Mouse (Mus musculus) Patski (cell line): Measurements from ENCODE around the gene Kcp. TPM values are rescaled to one million over a fixed set of nuclear protein-coding genes. Genes with fewer than 3 reads are reported as not detected.

Experiments used
- ATAC-seq: fragments of 100-300 bp; one replicate; pipeline ENCODE4 v1.8.0; 2021
- CTCF ChIA-PET: fragments of 350-600 bp; sonication (Branson Sonifier 250); formaldehyde crosslinking; loops from one replicate; lab custom pipeline; 2022; ENCODE audit warnings: inconsistent platforms; lab: Charles Lee
- POLR2A ChIA-PET: fragments of 350-600 bp; sonication (Branson Sonifier 250); formaldehyde crosslinking; loops from one replicate; lab custom pipeline; 2022; ENCODE audit warnings: antibody characterized with exemption, inconsistent platforms; lab: Charles Lee
- DNase-seq: peaks from one replicate; pipeline ENCODE4 v3.0.0-alpha.2; 2011; ENCODE audit warnings: low read depth, low spot score
- H3K27me3 ChIP-seq: fragments of 371-371 bp; one replicate; pipeline ENCODE4 v1.5.1; 2021
- CTCF ChIP-seq: fragments of 100-300 bp; IDR thresholded peaks from one replicate; pipeline ENCODE4 v1.5.1; 2021
- in situ Hi-C: fragments of 300-500 bp; cut with MboI; formaldehyde crosslinking; loops from 3 replicates; pipeline ENCODE4 v1.11.1; 2018; ENCODE audit warnings: low pct_unique_long_range_greater_than_20kb, mixed read lengths
- polyA plus RNA-seq: library from polyadenylated mRNA; unstranded; gene quantifications from one replicate; pipeline ENCODE4 v1.2.3, GENCODE M21; 2021

Kcp gene
- 0.85 TPM for polyA plus RNA-seq

DNA sequence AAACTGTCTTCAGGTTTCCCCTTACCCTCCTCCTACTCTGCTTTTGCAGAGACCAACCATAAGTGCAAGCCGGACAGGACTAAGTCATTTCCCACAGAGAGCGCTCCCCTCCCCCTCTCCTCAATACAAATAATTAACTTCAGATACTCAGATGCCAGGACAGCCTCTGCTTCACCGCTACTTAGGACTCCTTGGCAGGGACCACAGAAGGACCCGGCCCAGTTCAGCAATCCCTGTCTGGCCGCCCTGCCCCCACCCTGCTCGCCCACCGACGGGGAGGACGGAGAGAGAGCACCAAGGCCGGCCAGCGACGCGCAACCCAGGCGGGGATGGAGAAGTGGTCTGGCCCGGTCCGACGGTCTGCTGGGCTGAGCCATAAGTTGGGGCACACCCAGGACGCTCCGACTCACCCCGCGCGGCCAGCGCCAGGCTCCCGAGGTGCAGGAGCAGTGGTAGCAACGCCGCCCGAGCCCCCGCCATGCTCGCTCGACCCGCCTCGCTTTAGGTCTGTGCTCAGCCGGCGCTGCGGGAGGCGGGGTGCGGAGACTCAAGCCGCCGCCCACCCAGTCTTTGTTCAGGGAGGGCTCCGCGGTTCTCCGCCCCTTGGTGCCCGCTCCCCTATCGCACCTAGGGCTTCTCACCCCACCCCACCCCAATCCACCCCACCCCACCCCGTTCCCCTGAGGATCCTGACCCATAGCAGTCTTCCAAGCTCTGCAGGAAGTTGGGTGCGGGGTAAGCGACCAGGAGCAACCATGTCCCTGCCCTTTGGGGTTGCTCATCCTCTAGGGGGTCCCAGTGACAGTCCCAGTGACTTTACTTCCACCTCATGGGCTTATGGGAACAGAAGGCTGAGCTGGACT, at the start of gene Kcp:
Gene Kcp, minus strand, starts transcription at position 506 of the 863 bp plus-strand sequence.
- ATAC-seq: no peak
- in situ Hi-C loops: no loop called here
- peaks cover 17% of the 10 kb centered on the region for H3K27me3 ChIP-seq
- ChIA-PET CTCF (no interaction called here), POLR2A (no interaction called here)
- no peak for TF ChIP-seq CTCF
- DNase-seq: no peak

DNA sequence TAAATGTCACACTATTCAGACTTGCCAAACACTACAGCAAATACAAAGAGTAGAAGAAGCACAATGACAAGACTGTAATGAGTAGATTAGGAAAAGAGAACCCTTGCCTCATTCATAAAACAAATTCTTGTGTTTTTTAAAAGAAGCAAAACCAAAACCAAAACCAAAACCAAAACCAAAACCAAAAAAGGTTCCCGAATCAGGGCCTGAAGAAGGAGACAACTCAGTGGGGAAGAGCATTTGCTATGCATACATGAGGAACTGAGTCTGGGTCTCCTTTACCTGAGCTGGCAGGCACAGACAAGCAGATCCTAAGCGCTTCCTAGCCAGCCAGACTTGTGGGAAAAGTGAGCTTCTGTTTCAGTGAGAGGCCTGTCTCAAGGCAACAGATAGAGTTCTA, 49.4 kb upstream of the Kcp start:
- ATAC-seq (no peak), DNase-seq (no peak)
- POLR2A ChIA-PET: interaction anchor here (1.0 kb wide), 2 partner anchors 11 to 24 kb away, joined by 3 to 4 read pairs; no protein-coding TSS in a partner anchor
- in situ Hi-C loops: no loop called here
- CTCF ChIA-PET: no interaction called here
- no peak for TF ChIP-seq CTCF
- no peaks in the 10 kb centered on the region for H3K27me3 ChIP-seq

DNA sequence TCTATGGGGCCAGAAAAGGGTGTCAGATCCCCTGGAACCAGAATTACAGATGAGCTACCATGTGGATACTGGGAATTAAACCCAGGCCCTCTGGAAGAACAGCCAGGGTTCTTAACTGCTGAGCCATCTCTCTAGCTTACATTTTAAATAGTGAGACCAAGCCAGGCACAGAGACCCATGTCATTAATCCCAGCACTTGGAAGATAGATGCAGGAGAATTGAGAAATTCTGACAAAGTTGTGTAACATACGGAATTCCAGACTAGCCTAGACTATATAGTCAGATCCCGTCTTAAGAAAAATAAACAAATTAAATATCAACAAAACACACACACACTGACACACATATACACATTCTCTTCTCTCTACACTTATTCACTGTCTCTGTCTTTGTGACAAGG, 44.8 kb upstream of the Kcp start:
- ChIA-PET POLR2A (interaction anchor here (1.1 kb wide), 1 partner anchor 17 kb away, joined by 4 read pairs; no protein-coding TSS in a partner anchor), CTCF (interaction anchor here (1.0 to 1.1 kb wide), 2 partner anchors 9 to 13 kb away, joined by 4 to 5 read pairs; no protein-coding TSS in a partner anchor)
- H3K27me3 ChIP-seq: no peaks in the 10 kb centered on the region
- TF ChIP-seq CTCF: no peak
- ATAC-seq (no peak), DNase-seq (no peak)
- in situ Hi-C loops: no loop called here

DNA sequence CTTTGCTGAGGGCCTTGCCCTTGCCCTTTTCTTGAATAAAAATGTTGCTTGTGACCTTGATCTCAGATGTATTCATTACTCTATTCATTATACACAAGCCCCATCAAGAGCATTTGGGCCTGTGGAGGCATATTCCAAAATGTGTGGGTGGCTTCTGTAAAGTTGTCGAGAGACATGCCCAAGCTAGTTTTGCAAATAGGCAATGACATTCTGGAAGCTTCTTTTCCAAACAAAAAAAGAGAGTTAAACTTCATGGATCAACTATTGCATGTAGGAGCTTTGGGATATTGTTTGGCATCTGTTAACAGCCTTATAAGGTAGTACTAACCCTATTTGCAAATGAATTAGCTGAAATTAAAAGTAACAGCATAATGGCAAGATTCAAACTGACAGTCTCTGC, 40.3 kb upstream of the Kcp start:
- DNase-seq (no peak), ATAC-seq (no peak)
- POLR2A ChIA-PET: no interaction called here
- CTCF ChIA-PET: interaction anchor here (0.8 to 1.1 kb wide), 3 partner anchors 8 to 125 kb away, joined by 3 read pairs; no protein-coding TSS in a partner anchor
- no peak for TF ChIP-seq CTCF
- H3K27me3 ChIP-seq: no peaks in the 10 kb centered on the region
- in situ Hi-C loops: no loop called here

DNA sequence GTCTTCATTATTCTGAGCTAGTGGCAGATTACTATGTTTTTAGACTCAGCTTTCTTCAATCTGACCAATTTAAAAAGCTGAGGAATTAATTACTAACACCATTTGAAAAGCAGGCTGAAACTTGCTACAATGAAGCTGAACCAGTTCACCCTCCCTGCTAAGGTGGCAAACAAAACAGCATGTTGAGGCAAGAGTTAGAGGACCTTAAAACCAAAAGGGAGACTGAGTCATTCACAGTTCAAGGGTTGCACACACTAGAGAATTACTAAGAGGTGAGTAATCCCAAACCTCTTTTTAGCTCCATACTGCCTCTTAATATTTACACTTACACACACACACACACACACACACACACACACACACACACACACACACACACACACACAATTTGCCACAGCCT, 39.8 kb upstream of the Kcp start:
- TF ChIP-seq CTCF: no peak
- POLR2A ChIA-PET: interaction anchor here (0.6 kb wide), 1 partner anchor 16 kb away, joined by 3 read pairs; no protein-coding TSS in a partner anchor
- DNase-seq (no peak), ATAC-seq (no peak)
- CTCF ChIA-PET: interaction anchor here (0.8 to 1.1 kb wide), 3 partner anchors 8 to 125 kb away, joined by 3 read pairs; no protein-coding TSS in a partner anchor
- in situ Hi-C loops: no loop called here
- no peaks in the 10 kb centered on the region for H3K27me3 ChIP-seq

DNA sequence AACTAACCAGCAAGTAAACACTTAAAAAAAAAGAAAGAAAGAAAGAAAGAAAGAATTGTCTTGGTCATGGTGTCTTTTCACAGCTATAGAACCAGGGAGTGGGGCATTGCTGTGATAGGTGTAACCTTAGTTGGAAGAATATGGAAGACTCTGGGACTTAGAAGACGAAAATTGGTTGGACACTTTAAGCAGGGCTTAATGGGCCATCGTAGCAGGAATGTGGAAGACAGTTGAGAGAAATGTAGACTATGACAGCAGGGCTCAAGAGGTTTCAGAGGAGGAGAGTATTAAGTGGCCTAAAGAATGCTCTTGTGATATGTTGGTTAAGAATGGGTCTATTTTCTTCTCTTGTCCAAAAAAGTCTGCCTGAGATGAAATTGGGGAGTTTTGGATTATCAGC, 37.9 kb upstream of the Kcp start:
- POLR2A ChIA-PET: no interaction called here
- CTCF ChIA-PET: no interaction called here

DNA sequence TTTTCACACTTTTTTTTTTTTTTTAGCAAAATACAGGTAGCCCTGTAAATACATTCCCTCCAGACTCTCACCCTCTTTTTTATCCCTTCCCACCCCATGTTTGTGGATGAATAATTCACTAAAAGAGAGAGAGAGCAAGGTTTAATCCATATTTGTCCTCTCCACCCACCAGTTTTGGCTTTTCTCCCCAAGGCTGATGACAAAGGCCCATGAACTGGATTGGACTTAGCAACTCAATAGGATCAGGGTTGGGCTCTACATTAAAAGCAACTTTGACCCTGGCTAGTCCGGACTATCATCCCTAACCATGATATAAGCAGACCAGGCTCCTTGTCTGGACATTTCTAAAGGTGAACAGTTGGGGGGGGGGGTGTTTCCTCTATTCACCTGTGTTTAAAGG, 33.2 kb upstream of the Kcp start:
- in situ Hi-C loops: no loop called here
- POLR2A ChIA-PET: interaction anchor here (0.7 kb wide), 1 partner anchor 11 kb away, joined by 3 read pairs; no protein-coding TSS in a partner anchor
- CTCF ChIA-PET: interaction anchor here (1.9 kb wide), 1 partner anchor 24 kb away, joined by 8 read pairs; no protein-coding TSS in a partner anchor
- no peaks in the 10 kb centered on the region for H3K27me3 ChIP-seq
- no peak for DNase-seq
- no peak for ATAC-seq
- TF ChIP-seq CTCF: no peak

More for the DNA sequence above, 37.9 kb upstream of the Kcp start:
- H3K27me3 ChIP-seq: no peaks in the 10 kb centered on the region
- in situ Hi-C loops: no loop called here
- DNase-seq (no peak), ATAC-seq (no peak)
- TF ChIP-seq CTCF: no peak

DNA sequence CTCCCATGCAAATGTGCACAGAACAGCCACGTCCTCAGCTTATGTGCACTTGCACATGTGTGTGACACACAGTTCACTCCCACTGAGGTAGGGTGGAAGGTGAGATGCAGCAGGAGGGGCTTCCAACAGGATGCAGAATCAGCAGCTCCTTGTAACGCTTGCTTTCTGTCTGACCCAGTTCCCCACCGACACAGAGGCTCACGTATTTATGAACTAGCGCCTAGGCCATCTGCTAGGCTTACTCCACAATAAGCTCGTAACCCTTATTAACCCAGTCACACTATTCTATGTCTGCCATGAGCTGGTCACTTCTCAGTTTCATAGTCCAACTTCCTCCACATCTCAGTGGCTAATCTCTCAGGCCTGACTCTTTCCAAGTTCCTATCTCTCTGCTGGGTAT, 32.5 kb upstream of the Kcp start:
- in situ Hi-C loops: no loop called here
- ChIA-PET CTCF (interaction anchor here (1.2 to 1.9 kb wide), 2 partner anchors 8 to 23 kb away, joined by 3 to 8 read pairs; no protein-coding TSS in a partner anchor), POLR2A (interaction anchor here (0.7 kb wide), 1 partner anchor 11 kb away, joined by 3 read pairs; no protein-coding TSS in a partner anchor)
- no peak for DNase-seq
- no peak for ATAC-seq
- TF ChIP-seq CTCF: no peak
- no peaks in the 10 kb centered on the region for H3K27me3 ChIP-seq

DNA sequence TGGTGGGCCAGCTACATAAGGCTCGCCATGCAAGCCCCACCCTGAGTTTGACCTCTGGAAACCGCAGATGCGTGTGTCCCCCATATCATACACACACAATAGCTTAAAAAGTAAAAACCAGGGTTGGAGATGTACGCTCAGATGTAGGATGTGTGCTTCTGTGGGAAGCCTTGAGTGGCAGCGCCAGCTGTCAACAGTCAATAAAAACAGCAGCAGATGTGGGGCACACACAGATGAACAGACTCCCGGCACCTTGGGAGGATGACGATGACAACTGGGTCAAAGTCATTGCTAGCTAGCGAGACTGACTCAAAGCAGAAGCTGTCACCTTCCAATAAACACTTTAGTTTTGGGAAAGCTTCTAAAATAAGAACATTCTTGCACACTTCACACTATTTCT, 31.8 kb upstream of the Kcp start:
- ATAC-seq: no peak
- no peaks in the 10 kb centered on the region for H3K27me3 ChIP-seq
- TF ChIP-seq CTCF: no peak
- ChIA-PET POLR2A (no interaction called here), CTCF (interaction anchor here (1.2 to 2.1 kb wide), 3 partner anchors 9 to 22 kb away, joined by 3 to 8 read pairs (median 5); no protein-coding TSS in a partner anchor)
- in situ Hi-C loops: no loop called here
- DNase-seq: no peak

DNA sequence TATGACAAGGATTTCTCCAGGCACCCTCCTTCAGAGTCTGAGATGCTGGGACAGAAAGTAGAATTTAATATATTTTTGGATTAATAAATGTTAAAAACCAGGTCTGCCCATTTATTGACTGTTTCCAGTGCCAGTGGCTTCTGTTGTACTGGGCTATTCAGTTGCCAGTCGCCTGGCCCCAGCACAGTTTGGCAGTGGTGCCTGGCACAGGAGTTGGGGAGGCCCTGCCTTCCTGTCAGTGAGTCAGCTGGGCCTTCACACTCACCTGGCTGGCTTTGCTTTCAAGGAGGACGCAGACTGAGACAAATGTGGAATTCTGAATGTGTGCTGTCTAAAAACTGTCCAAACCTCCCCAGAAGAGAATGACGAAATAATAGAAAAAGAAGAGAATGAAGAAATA, 29.5 kb upstream of the Kcp start:
- POLR2A ChIA-PET: no interaction called here
- in situ Hi-C loops: no loop called here

More for the DNA sequence above, 29.5 kb upstream of the Kcp start:
- ATAC-seq (no peak), DNase-seq (no peak)
- CTCF ChIA-PET: no interaction called here
- H3K27me3 ChIP-seq: no peaks in the 10 kb centered on the region
- no peak for TF ChIP-seq CTCF
